Comparison of ENCODE assay signal across 10 mouse cellular contexts in the genomic region with DNA sequence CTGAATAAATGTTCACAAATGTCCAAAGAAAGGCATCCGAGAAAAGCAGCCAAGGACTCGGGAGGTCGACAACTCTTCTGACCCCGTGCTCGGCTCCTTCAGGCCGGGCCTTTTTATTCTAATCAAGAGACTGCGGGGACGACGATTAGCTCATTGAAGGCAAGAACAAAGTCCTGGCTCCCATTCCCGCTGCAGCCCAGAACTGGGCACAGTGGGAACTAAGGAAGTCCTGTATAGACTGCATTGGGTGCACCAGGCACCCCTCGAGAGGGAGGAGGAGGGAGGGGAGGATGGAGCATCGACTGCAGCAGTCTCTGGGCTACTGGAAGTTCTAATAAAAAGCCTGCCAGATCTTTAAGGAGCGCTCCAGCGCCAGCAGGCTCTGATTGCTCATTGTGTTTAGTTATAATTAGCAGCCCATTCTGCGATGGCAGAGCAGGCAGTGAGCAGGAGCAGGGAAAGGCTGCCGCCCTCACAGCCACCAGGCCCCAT. TPM values are rescaled to one million over a fixed set of nuclear protein-coding genes. Genes with fewer than 3 reads are reported as not detected.
DNase-seq lines count a peak whose midpoint lies in the region; ATAC-seq and TF ChIP-seq lines count a peak whose summit lies in the region.
"Had no signal": no experiment of that assay in that cellular context is flagged by ENCODE, and none has a peak within 500 bp of the region (broad histone marks: within the 10 kb centered on the region; RNA-seq: fewer than 3 reads in every experiment).

No protein-coding gene starts in this region.

- H3K9ac ChIP-seq in midbrain, embryonic 14.5 days (replicated peaks; ENCODE audit: low read length): no peak overlapping the region; the same call in 1 of the 2 replicates
- no peak overlapping the region for H3K9ac ChIP-seq in intestine, embryonic 16.5 days (ENCODE audit: low read depth, low read length)
- H3K9ac ChIP-seq: liver, embryonic 12.5 days had no signal

- 0 out of 2 replicates have a peak overlapping the region, but pooled peaks have one; percentile 26 for H3K27ac ChIP-seq in midbrain, embryonic 14.5 days (replicated peaks; ENCODE audit: low read depth, low read length)
- H3K27ac ChIP-seq in intestine, embryonic 16.5 days (ENCODE audit: low read length): no peak overlapping the region
- H3K27ac ChIP-seq: liver, embryonic 12.5 days had no signal

- WGBS in midbrain, embryonic 14.5 days: 11% methylated on average over 16 of the region's 16 CpGs
- WGBS in intestine, embryonic 16.5 days: 32% methylated on average over 16 of the region's 16 CpGs

- ATAC-seq in midbrain, embryonic 14.5 days (ENCODE audit: low FRiP score, low TSS enrichment): no peak
- ATAC-seq in intestine, embryonic 16.5 days: no peak
- ATAC-seq: intestine, postnatal 0 days; liver, embryonic 12.5 days had no signal

- peak overlapping the region; percentile 59 for H3K4me3 ChIP-seq in E14TG2a.4 (replicated peaks; ENCODE audit: low read length)
- H3K4me3 ChIP-seq in midbrain, embryonic 14.5 days (replicated peaks; ENCODE audit: low read depth, low read length): no peak overlapping the region
- no peak overlapping the region for H3K4me3 ChIP-seq in intestine, embryonic 16.5 days (ENCODE audit: low read length)
- H3K4me3 ChIP-seq: liver, embryonic 12.5 days had no signal

- DNase-seq in R1 (ENCODE audit: low read depth, low spot score): peak; percentile 84
- DNase-seq in frontal cortex, adult 2 months (ENCODE audit: extremely low spot score in 1 of 2, low spot score in 1 of 2): peak; percentile 50 to 73
- peak; percentile 25 for DNase-seq in midbrain, embryonic 14.5 days
- no peak for DNase-seq in lung, postnatal 14 days
- no peak for DNase-seq in gastrocnemius, postnatal 25 days
- DNase-seq: cerebellum, adult 2 months had no signal

- no peaks in the 10 kb centered on the region for H3K27me3 ChIP-seq in E14TG2a.4 (ENCODE audit: insufficient read depth, low read length)
- no peaks in the 10 kb centered on the region for H3K27me3 ChIP-seq in midbrain, embryonic 14.5 days (ENCODE audit: control insufficient read depth, insufficient read depth, low read length)
- H3K27me3 ChIP-seq in intestine, embryonic 16.5 days (replicated peaks; ENCODE audit: control insufficient read depth, insufficient read depth, low read length): no peaks in the 10 kb centered on the region

- H3K36me3 ChIP-seq in E14TG2a.4 (ENCODE audit: insufficient read depth, low read length): no peaks in the 10 kb centered on the region
- H3K36me3 ChIP-seq in midbrain, embryonic 14.5 days (ENCODE audit: control insufficient read depth, insufficient read depth, low read length): no peaks in the 10 kb centered on the region
- no peaks in the 10 kb centered on the region for H3K36me3 ChIP-seq in intestine, embryonic 16.5 days (ENCODE audit: control insufficient read depth, insufficient read depth, low read length)
- H3K36me3 ChIP-seq: liver, embryonic 12.5 days had no signal

- H3K4me1 ChIP-seq in E14TG2a.4 (replicated peaks; ENCODE audit: low read depth, low read length): peaks cover 76% of the 10 kb centered on the region
- H3K4me1 ChIP-seq in midbrain, embryonic 14.5 days (ENCODE audit: control insufficient read depth, insufficient read depth, low read length): 0 out of 2 replicates have a peak, but pooled peaks cover 8% of the 10 kb centered on the region
- no peaks in the 10 kb centered on the region for H3K4me1 ChIP-seq in intestine, embryonic 16.5 days (ENCODE audit: control insufficient read depth, insufficient read depth, low read length)
- H3K4me1 ChIP-seq: liver, embryonic 12.5 days had no signal

- H3K9me3 ChIP-seq in E14TG2a.4 (ENCODE audit: low read length): no peaks in the 10 kb centered on the region
- H3K9me3 ChIP-seq in midbrain, embryonic 14.5 days (ENCODE audit: control insufficient read depth, low read length): no peaks in the 10 kb centered on the region
- H3K9me3 ChIP-seq in intestine, embryonic 16.5 days (ENCODE audit: control insufficient read depth, low read length): no peaks in the 10 kb centered on the region
- H3K9me3 ChIP-seq: liver, embryonic 12.5 days had no signal

- H3K4me2 ChIP-seq in midbrain, embryonic 14.5 days (ENCODE audit: low read length): no peak overlapping the region
- no peak overlapping the region for H3K4me2 ChIP-seq in intestine, embryonic 16.5 days (ENCODE audit: low read depth, low read length)
- H3K4me2 ChIP-seq: liver, embryonic 12.5 days had no signal

- TF ChIP-seq CTCF in E14TG2a.4 (conservative IDR thresholded peaks at IDR 0.05; ENCODE audit: low read length): no peak

RNA-seq across cellular contexts. Expression of a gene that starts 18.9 kb away (rescaled TPM):
- polyA plus RNA-seq in frontal cortex, adult 2 months (2012; rRNA removed): 337 and 338 TPM in 2 replicates
- 225 and 342 TPM in 2 replicates for polyA plus RNA-seq in midbrain, embryonic 14.5 days (2014; fragmentation: Nextera tagmentation; extraction: Ambion mirVana)
- 169 and 170 TPM in 2 replicates for polyA plus RNA-seq in intestine, embryonic 16.5 days (2015; fragmentation: Nextera tagmentation; extraction: Ambion mirVana)
- total RNA-seq in gastrocnemius, postnatal 25 days (2021): 10 to 100 TPM; 58.0 to 68.8 TPM

RNA-seq across cellular contexts. Expression of a gene that starts 39.8 kb away (rescaled TPM):
- polyA plus RNA-seq in frontal cortex, adult 2 months (2012; rRNA removed): 23.2 and 24.3 TPM in 2 replicates
- polyA plus RNA-seq in midbrain, embryonic 14.5 days (2014; fragmentation: Nextera tagmentation; extraction: Ambion mirVana): 58.9 and 69.9 TPM in 2 replicates
- 23.3 and 24.1 TPM in 2 replicates for polyA plus RNA-seq in intestine, embryonic 16.5 days (2015; fragmentation: Nextera tagmentation; extraction: Ambion mirVana)
- total RNA-seq in gastrocnemius, postnatal 25 days (2021): 10 to 100 TPM; 47.1 to 47.6 TPM

RNA-seq across cellular contexts. Expression of a gene that starts 40.9 kb away (rescaled TPM):
- 344 and 374 TPM in 2 replicates for polyA plus RNA-seq in frontal cortex, adult 2 months (2012; rRNA removed)
- 28.3 and 46.5 TPM in 2 replicates for polyA plus RNA-seq in midbrain, embryonic 14.5 days (2014; fragmentation: Nextera tagmentation; extraction: Ambion mirVana)
- polyA plus RNA-seq in intestine, embryonic 16.5 days (2015; fragmentation: Nextera tagmentation; extraction: Ambion mirVana): 27.9 and 30.5 TPM in 2 replicates
- 100 to 1,000 TPM; 145 to 167 TPM for total RNA-seq in gastrocnemius, postnatal 25 days (2021)

Comparison
In these comparisons a context has a peak if more than half of its experiments do, and no peak if none do; other contexts are left out.
1. DNase-seq: peak in R1 (single experiment), frontal cortex, adult 2 months (2 of 2) and midbrain, embryonic 14.5 days (single experiment); none in lung, postnatal 14 days (single experiment) and gastrocnemius, postnatal 25 days (single experiment).